Mouse (Mus musculus) heart, embryonic 16.5 days (tissue): Measurements from ENCODE around the gene Bcas1. TPM values are rescaled to one million over a fixed set of nuclear protein-coding genes. Genes with fewer than 3 reads are reported as not detected.

Experiments used
- ATAC-seq: fragments of 200-750 bp; cut with Nextera tagmentation; replicated peaks from 2 replicates; pipeline ENCODE4 v1.8.0; 2017; ENCODE audit warnings: moderate number of reproducible peaks; ENCODE audit not compliant: insufficient read depth, low FRiP score; ENCODE audit errors: extremely low read depth
- H3K27ac ChIP-seq: fragments of 300-500 bp; sonication (generic); 2 replicates; pipeline ENCODE4 v1.5.1; 2014; ENCODE audit warnings: mild to moderate bottlenecking, low read length, control low read depth, moderate library complexity
- H3K27me3 ChIP-seq: fragments of 300-500 bp; sonication (generic); 2 replicates; pipeline ENCODE4 v1.6.1; 2014; ENCODE audit warnings: low read length, mixed read lengths; ENCODE audit not compliant: control insufficient read depth, insufficient read depth
- H3K36me3 ChIP-seq: fragments of 300-500 bp; sonication (generic); 2 replicates; pipeline ENCODE4 v1.6.1; 2014; ENCODE audit not compliant: control insufficient read depth, insufficient read depth
- H3K4me1 ChIP-seq: fragments of 300-500 bp; sonication (generic); 2 replicates; pipeline ENCODE4 v1.6.1; 2014; ENCODE audit warnings: low read length, mixed read lengths; ENCODE audit not compliant: control insufficient read depth, insufficient read depth
- H3K4me2 ChIP-seq: fragments of 300-500 bp; sonication (generic); 2 replicates; pipeline ENCODE4 v1.6.1; 2014; ENCODE audit warnings: low read depth, mild to moderate bottlenecking, control low read depth, low read length
- H3K4me3 ChIP-seq: fragments of 300-500 bp; sonication (generic); 2 replicates; pipeline ENCODE4 v1.5.1; 2014; ENCODE audit warnings: mild to moderate bottlenecking, control low read depth, low read length
- H3K9ac ChIP-seq: fragments of 300-500 bp; sonication (generic); 2 replicates; pipeline ENCODE4 v1.6.1; 2014; ENCODE audit warnings: low read length, control low read depth
- H3K9me3 ChIP-seq: fragments of 300-500 bp; sonication (generic); replicated peaks from 2 replicates; pipeline ENCODE4 v1.6.1; 2016; ENCODE audit warnings: low read length; ENCODE audit not compliant: control insufficient read depth
- WGBS: fragments of 180-500 bp; shearing (Covaris S2); extraction: QIAGEN DNeasy Blood & Tissue Kit; methylation state at CpG from one replicate; pipeline ENCODE4 v1.1.7; 2014; 5-methylcytosine and 5-hydroxymethylcytosine counted together
- polyA plus RNA-seq: library from polyadenylated mRNA; unstranded; fragments of >200 nt; fragmentation: Nextera tagmentation; extraction: Ambion mirVana; gene quantifications from 2 replicates; pipeline ENCODE4 v1.2.1, GENCODE M21; 2015

Bcas1 gene
- polyA plus RNA-seq, result 0.58 and 0.75 TPM in 2 replicates

DNA sequence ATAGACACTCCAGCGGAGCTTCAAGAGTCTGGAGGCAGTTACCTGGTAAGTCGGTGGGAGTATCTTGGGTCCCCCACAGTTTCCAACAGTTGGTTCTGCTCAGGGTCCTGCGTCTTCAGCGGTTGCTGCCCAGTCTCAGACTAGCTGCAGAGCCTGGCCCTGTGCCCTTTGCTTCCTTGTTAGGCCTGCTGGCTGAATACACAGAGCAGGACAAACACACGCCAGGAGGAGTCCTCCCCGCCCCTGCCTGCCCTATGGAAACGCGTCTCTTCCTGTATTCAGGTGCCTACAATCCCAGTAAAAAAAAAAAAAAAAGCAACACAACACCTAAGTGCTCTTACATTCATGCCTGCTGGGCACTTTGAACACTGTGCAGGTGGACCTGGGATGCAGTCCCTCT is at the start of gene Bcas1:
Gene Bcas1 (minus strand): TSS at position 142 of the 400 bp plus-strand sequence.
- Histone ChIP-seq H3K27me3 (no peaks in the 10 kb centered on the region), H3K36me3 (no peaks in the 10 kb centered on the region), H3K4me3 (no peak within 1 kb of the TSS), H3K27ac (no peak within 1 kb of the TSS), H3K9ac (no peak within 1 kb of the TSS), H3K4me1 (no peaks in the 10 kb centered on the region), H3K9me3 (no peaks in the 10 kb centered on the region), H3K4me2 (no peak within 1 kb of the TSS)
- WGBS, result 74% methylated on average over 8 of the region's 8 CpGs
- ATAC-seq, result no peak

DNA sequence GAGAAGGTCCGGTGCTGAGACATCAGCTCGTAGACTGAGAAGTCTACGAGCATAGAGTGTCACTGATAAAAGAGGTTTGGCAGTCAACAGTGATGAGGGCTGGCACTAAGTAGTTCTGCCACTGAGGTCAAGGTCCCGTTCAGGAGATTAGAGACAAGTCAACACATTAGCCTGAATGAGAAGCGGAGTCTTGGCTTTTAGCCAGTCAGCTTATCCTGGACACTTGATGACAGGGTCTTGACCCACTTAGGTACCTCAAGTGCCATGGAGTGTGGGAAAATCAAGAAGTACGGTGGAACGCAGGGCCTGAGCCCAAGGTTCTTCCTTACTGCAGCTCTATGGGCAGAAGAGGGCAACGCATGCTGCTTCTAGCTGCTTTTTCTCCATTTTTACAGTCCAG is 49.0 kb upstream of the Bcas1 start:
- Histone ChIP-seq H3K9me3 (peaks cover 5% of the 10 kb centered on the region), H3K27me3 (peaks cover 75% of the 10 kb centered on the region), H3K4me3 (no peak overlapping the region), H3K4me2 (no peak overlapping the region), H3K36me3 (no peaks in the 10 kb centered on the region), H3K9ac (no peak overlapping the region), H3K27ac (no peak overlapping the region), H3K4me1 (0 out of 2 replicates have a peak, but pooled peaks cover 2% of the 10 kb centered on the region)
- peak; percentile 69 for ATAC-seq
- WGBS, result 24% methylated on average over 8 of the region's 8 CpGs

DNA sequence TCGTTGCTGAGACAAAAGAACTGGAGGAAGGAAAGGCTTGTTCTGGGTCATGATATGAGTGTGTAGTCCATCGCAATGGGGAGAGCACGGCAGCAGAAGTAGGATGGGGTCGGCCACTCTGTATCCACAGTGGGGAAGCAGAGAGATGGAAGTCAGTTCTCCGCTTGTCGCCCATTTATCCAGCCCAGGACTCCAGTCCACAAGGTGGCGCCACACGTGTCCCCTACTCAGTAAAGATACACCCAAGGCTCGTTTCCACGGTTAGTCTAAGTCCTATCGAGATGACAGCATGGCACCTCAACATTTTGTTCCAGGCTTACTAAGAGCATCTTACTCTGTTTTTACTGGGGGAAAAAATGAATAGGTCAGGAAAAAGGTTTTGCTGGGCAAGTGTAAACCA is 48.6 kb upstream of the Bcas1 start:
- no peak overlapping the region for H3K4me2 ChIP-seq
- 0 out of 2 replicates have a peak, but pooled peaks cover 2% of the 10 kb centered on the region for H3K4me1 ChIP-seq
- H3K9ac ChIP-seq, result no peak overlapping the region
- no peaks in the 10 kb centered on the region for H3K36me3 ChIP-seq
- H3K4me3 ChIP-seq, result no peak overlapping the region
- no peak for ATAC-seq
- no peak overlapping the region for H3K27ac ChIP-seq
- peaks cover 5% of the 10 kb centered on the region for H3K9me3 ChIP-seq
- WGBS, result 56% methylated on average over 11 of the region's 11 CpGs
- peaks cover 75% of the 10 kb centered on the region for H3K27me3 ChIP-seq

DNA sequence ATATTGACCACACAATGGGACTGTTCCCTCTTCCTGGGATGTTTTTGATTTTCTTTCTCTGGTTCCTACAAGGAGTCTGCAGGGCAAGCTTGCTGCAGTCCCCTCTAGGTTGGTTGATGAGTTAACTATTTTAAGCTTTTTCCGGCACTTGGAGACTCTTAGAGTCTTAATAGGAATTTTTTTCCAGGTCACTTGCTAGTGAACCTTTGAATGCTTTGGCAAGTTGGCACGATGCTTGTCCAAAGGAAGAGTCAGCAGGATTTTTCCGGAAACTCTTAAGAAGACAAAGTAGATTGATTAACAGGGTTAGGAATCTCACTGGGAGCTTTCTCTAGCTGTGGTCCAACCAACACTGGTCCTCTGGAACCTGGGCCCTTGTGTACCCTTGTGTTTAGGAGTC is 47.5 kb upstream of the Bcas1 start:
- peaks cover 5% of the 10 kb centered on the region for H3K9me3 ChIP-seq

DNA sequence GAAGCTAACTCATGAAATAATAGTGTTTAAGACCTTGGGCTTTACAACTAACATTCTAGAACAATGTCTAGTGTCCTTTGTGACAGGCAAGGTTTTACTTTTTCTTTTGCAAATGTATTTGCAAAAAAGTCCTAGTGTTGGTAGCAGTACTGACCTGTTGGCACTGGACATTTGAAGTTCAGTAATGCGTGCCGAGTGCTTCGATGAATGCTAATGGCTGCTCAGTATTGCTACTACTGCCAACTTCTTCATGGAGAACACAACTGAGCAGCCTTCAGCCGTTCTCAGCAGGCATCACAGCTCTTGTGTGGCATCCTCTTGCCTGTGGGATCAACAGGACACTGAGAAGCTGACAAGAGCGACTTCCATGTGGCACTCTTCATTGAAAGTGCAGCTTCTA is 46.5 kb upstream of the Bcas1 start:
- Histone ChIP-seq H3K4me1 (0 out of 2 replicates have a peak, but pooled peaks cover 8% of the 10 kb centered on the region), H3K27me3 (peaks cover 71% of the 10 kb centered on the region), H3K36me3 (no peaks in the 10 kb centered on the region), H3K9ac (no peak overlapping the region), H3K9me3 (peaks cover 5% of the 10 kb centered on the region), H3K27ac (no peak overlapping the region), H3K4me2 (no peak overlapping the region), H3K4me3 (no peak overlapping the region)
- ATAC-seq, result no peak
- 94% methylated on average over 5 of the region's 5 CpGs for WGBS

More for the DNA sequence above, 47.5 kb upstream of the Bcas1 start:
- Histone ChIP-seq H3K4me1 (0 out of 2 replicates have a peak, but pooled peaks cover 2% of the 10 kb centered on the region), H3K27ac (no peak overlapping the region), H3K36me3 (no peaks in the 10 kb centered on the region), H3K9ac (no peak overlapping the region), H3K27me3 (peaks cover 75% of the 10 kb centered on the region), H3K4me2 (no peak overlapping the region), H3K4me3 (no peak overlapping the region)
- no peak for ATAC-seq
- WGBS, result 70% methylated on average over 3 of the region's 3 CpGs

DNA sequence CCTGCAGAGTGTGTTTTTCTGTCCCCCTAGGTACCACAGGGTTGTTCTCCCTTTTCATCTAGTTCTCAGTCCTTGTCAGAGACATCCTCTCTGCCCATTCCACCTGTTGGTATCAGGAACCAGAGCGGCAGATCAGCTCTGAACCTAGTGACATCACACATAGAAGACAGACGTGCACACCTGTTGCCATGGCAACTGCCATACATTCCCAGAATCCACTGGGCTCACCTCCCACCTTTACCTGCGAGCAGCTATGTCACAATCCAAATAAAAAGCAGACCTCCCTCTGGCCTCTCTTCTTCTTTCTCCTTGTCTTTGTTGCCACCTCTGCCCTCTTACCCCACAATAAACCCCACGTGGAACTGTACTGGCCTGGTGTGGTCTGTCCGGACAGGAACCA is 42.9 kb upstream of the Bcas1 start:
- H3K36me3 ChIP-seq, result no peaks in the 10 kb centered on the region
- no peak overlapping the region for H3K9ac ChIP-seq
- H3K4me1 ChIP-seq, result 0 out of 2 replicates have a peak, but pooled peaks cover 5% of the 10 kb centered on the region
- H3K27ac ChIP-seq, result no peak overlapping the region
- no peak for ATAC-seq
- no peak overlapping the region for H3K4me2 ChIP-seq
- peaks cover 78% of the 10 kb centered on the region for H3K27me3 ChIP-seq
- H3K9me3 ChIP-seq, result peaks cover 8% of the 10 kb centered on the region
- H3K4me3 ChIP-seq, result no peak overlapping the region
- 68% methylated on average over 5 of the region's 5 CpGs for WGBS

DNA sequence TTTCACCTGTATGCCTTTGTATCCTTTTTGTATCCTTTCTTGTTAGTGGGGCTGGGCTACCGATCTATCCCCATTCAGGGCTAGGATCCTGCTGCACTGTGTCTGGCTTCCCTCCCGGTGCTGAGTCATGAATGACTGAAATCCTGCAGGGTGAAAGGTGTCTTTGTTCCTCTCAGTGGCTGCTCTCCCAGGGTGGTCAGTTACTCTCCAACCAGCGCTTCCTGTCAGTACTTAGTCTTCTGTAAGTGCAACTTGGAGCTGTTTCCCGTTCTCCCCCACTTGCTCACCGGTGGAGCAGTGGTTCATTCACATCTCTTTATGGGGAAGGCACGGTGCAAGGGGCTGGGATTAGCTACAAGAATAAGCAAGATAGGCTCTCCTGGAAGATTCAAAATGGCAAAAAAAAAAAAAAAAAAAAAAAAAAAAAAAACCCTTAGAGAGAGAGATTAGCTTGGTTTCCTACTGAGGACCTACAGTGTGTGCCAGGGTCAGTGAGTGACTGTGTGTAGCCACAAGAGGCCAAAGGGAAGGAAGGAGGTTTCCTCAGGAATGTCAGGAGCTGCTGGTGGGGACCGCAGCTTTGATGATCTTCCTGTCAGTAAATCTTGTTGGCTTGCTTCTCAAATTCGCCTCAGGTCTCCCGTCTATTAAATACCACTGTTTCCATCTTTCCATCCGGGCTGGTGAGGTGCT is 42.1 kb upstream of the Bcas1 start:
- H3K27me3 ChIP-seq, result peaks cover 73% of the 10 kb centered on the region
- peaks cover 8% of the 10 kb centered on the region for H3K9me3 ChIP-seq
- H3K27ac ChIP-seq, result no peak overlapping the region
- 12% methylated on average over 10 of the region's 10 CpGs for WGBS
- no peaks in the 10 kb centered on the region for H3K36me3 ChIP-seq
- no peak overlapping the region for H3K9ac ChIP-seq
- 0 out of 2 replicates have a peak, but pooled peaks cover 5% of the 10 kb centered on the region for H3K4me1 ChIP-seq
- no peak overlapping the region for H3K4me2 ChIP-seq
- no peak for ATAC-seq
- H3K4me3 ChIP-seq, result no peak overlapping the region

DNA sequence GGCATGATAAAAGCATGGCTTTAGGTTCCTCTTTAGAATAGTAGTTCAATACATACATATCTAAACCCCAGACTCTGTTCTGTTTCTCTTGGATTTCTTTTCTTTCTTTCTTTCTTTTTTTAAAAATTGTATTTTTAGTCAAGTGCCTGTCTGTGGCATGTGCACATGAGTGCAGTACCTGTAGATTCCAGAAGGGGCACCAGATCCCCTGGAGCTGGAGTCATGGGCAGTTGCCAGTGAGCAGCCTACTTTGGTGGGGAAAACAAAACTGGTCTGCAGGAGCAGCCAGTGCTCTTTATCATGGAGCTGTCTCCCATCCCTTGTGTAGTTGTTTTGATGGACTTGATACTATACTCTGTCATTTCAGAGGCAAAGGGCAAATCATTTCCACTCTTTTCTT is 40.4 kb upstream of the Bcas1 start:
- H3K4me1 ChIP-seq, result 0 out of 2 replicates have a peak, but pooled peaks cover 5% of the 10 kb centered on the region
- no peaks in the 10 kb centered on the region for H3K36me3 ChIP-seq
- no peak for ATAC-seq
- no peak overlapping the region for H3K4me3 ChIP-seq
- no peak overlapping the region for H3K27ac ChIP-seq
- H3K9ac ChIP-seq, result no peak overlapping the region
- peaks cover 4% of the 10 kb centered on the region for H3K9me3 ChIP-seq
- peaks cover 61% of the 10 kb centered on the region for H3K27me3 ChIP-seq
- H3K4me2 ChIP-seq, result no peak overlapping the region

DNA sequence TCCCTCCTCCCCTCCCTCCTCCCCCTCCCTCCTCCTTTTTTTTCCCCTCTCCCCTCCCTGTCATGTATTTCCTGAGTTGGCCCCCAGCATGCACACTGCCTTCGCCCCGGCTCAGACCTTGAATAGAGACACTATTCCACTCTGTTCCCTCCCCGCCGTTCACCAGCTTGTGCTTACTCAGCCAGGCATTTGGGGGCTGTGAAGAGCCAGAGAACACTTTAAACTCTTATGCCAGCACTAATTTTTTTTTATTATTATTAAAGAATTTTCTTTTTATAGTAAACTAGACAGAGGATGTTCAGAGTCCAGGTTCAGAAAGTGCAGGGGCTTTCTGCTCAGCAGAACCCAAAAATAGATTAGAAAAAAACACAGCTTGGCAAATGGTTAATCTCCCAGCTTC is 37.2 kb upstream of the Bcas1 start:
- Histone ChIP-seq H3K9me3 (peaks cover 4% of the 10 kb centered on the region), H3K4me3 (no peak overlapping the region), H3K4me2 (no peak overlapping the region), H3K4me1 (0 out of 2 replicates have a peak, but pooled peaks cover 3% of the 10 kb centered on the region), H3K36me3 (no peaks in the 10 kb centered on the region), H3K9ac (no peak overlapping the region), H3K27me3 (peaks cover 51% of the 10 kb centered on the region), H3K27ac (no peak overlapping the region)
- ATAC-seq, result no peak
- 42% methylated on average over 4 of the region's 4 CpGs for WGBS
